Mouse (Mus musculus): ENCODE results near the gene Mapk1. TPM values are rescaled to one million over a fixed set of nuclear protein-coding genes. Genes with fewer than 3 reads are reported as not detected.

The Mapk1 gene
- polyA plus RNA-seq, 1 experiment from 2014 or later, result 131 TPM

DNA sequence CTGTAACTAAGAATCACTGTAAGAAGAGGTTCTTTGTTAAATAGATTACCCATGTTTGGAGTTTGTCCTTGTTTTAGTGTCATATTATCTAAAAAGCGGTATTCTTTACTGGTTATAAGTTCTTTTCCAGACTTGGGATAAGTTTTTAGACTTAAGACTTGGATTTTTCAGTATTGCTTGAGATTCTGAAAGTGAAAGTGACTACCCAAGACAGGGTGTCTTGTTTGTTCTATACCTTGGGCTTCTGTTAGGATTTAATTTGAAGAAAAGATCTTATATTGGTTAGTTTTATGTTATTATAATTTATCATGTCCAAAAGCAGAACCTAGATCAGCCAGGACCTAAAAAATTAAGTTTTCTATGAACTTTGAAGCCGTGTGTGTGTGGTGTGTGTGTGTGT lies 50.6 kb downstream of the Mapk1 start:
- H3K9me3 ChIP-seq (replicated peaks; ENCODE audit: control insufficient read depth, low read length), result no peaks in the 10 kb centered on the region
- WGBS, result 96% methylated on average over 2 of the region's 2 CpGs
- no peak for ATAC-seq (replicated peaks; ENCODE audit: extremely low read depth, insufficient read depth, low FRiP score)
- no peaks in the 10 kb centered on the region for H3K4me1 ChIP-seq (ENCODE audit: control insufficient read depth, insufficient read depth, low read length)
- H3K27me3 ChIP-seq (ENCODE audit: control insufficient read depth, insufficient read depth, low read length), result no peaks in the 10 kb centered on the region
- H3K4me2 ChIP-seq (ENCODE audit: low read depth, low read length), result no peak overlapping the region
- H3K4me3 ChIP-seq (ENCODE audit: low read length), result no peak overlapping the region
- peaks cover 42% of the 10 kb centered on the region for H3K36me3 ChIP-seq (ENCODE audit: control insufficient read depth, insufficient read depth)
- no peak overlapping the region for H3K9ac ChIP-seq (ENCODE audit: low read length)
- H3K27ac ChIP-seq (ENCODE audit: low read length), result no peak overlapping the region

DNA sequence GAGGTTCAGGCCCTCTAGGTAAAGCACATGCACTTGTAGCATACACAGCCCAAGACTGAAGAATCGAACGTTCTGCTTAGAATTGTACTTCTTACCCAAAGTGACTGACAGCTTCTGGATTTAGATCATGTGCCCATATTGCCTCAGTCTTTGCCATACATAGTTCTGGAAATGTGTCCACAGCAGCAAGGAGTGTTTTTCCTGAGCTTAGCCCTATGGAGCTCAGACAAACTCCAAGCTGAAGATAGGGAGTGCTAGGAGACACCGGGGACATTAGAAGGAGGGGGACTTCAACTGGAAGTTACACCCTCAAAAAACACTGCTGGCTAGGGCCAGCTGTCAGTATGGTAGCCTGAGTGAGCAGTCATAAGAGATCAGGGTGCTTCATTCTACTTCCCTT lies 57.5 kb downstream of the Mapk1 start:
- no peaks in the 10 kb centered on the region for H3K27me3 ChIP-seq (ENCODE audit: control insufficient read depth, insufficient read depth, low read length)

DNA sequence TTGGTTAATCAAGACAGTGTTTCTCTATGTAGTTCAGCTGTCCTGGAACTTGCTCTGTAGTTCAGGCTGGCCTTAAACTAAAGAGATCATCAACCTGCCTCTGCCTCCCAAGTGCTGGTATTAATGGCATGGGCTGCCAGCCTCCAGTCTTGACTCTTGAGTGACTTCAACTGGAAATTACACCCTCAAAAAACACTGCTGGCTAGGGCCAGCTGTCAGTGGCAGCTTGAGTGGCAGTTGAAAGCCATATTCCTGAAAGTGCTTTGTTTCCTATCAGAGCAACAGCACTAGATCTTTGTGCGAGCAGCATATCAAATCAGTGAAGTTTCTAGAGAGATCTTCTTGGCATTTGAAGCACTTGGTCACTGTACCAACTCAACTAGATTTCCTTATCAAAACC lies 58.2 kb downstream of the Mapk1 start:
- Histone ChIP-seq H3K9me3 (replicated peaks; ENCODE audit: control insufficient read depth, low read length) (no peaks in the 10 kb centered on the region), H3K4me1 (ENCODE audit: control insufficient read depth, insufficient read depth, low read length) (no peaks in the 10 kb centered on the region), H3K9ac (ENCODE audit: low read length) (no peak overlapping the region), H3K27ac (ENCODE audit: low read length) (no peak overlapping the region), H3K4me2 (ENCODE audit: low read depth, low read length) (no peak overlapping the region), H3K27me3 (ENCODE audit: control insufficient read depth, insufficient read depth, low read length) (no peaks in the 10 kb centered on the region), H3K36me3 (ENCODE audit: control insufficient read depth, insufficient read depth) (peaks cover 51% of the 10 kb centered on the region), H3K4me3 (ENCODE audit: low read length) (no peak overlapping the region)
- no peak for ATAC-seq (replicated peaks; ENCODE audit: extremely low read depth, insufficient read depth, low FRiP score)
- 80% methylated on average over 1 of the region's 1 CpGs for WGBS

More for the DNA sequence above, 57.5 kb downstream of the Mapk1 start:
- Histone ChIP-seq H3K27ac (ENCODE audit: low read length) (no peak overlapping the region), H3K36me3 (ENCODE audit: control insufficient read depth, insufficient read depth) (peaks cover 57% of the 10 kb centered on the region), H3K4me1 (ENCODE audit: control insufficient read depth, insufficient read depth, low read length) (no peaks in the 10 kb centered on the region), H3K4me2 (ENCODE audit: low read depth, low read length) (no peak overlapping the region), H3K9ac (ENCODE audit: low read length) (no peak overlapping the region), H3K9me3 (replicated peaks; ENCODE audit: control insufficient read depth, low read length) (no peaks in the 10 kb centered on the region), H3K4me3 (ENCODE audit: low read length) (no peak overlapping the region)
- WGBS, result 95% methylated on average over 3 of the region's 3 CpGs
- no peak for ATAC-seq (replicated peaks; ENCODE audit: extremely low read depth, insufficient read depth, low FRiP score)

GRCm38 (mm10) chr16:17044320-17044719 lies 61.1 kb downstream of the Mapk1 start:
- H3K4me3 ChIP-seq (ENCODE audit: low read length), result no peak overlapping the region
- H3K4me1 ChIP-seq (ENCODE audit: control insufficient read depth, insufficient read depth, low read length), result no peaks in the 10 kb centered on the region
- no peak overlapping the region for H3K27ac ChIP-seq (ENCODE audit: low read length)
- no peaks in the 10 kb centered on the region for H3K9me3 ChIP-seq (replicated peaks; ENCODE audit: control insufficient read depth, low read length)
- no peak overlapping the region for H3K9ac ChIP-seq (ENCODE audit: low read length)
- H3K36me3 ChIP-seq (ENCODE audit: control insufficient read depth, insufficient read depth), result peaks cover 54% of the 10 kb centered on the region
- H3K27me3 ChIP-seq (ENCODE audit: control insufficient read depth, insufficient read depth, low read length), result no peaks in the 10 kb centered on the region
- H3K4me2 ChIP-seq (ENCODE audit: low read depth, low read length), result no peak overlapping the region
- 83% methylated on average over 3 of the region's 3 CpGs for WGBS
- ATAC-seq (replicated peaks; ENCODE audit: extremely low read depth, insufficient read depth, low FRiP score), result no peak

DNA sequence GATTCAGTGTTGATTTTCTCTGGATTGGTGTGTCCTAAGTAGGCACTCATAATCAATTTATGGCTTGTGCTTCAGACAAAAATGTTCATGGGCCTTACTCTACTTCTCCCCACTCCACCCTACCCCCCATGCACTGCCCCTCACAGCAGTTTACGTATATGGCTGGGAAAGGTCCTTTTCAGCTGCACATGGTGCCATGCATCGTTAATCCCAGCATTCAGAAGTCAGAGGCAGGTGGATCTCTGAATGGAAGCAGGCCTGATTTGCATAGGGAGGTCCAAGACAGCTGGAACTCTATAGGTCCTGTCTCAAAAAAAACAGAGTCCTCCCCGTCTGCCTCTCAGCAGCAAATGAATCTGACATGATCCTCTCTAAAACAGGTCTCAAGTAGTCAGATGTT lies 62.1 kb downstream of the Mapk1 start:
- no peak for ATAC-seq (replicated peaks; ENCODE audit: extremely low read depth, insufficient read depth, low FRiP score)
- no peaks in the 10 kb centered on the region for H3K27me3 ChIP-seq (ENCODE audit: control insufficient read depth, insufficient read depth, low read length)
- 81% methylated on average over 3 of the region's 3 CpGs for WGBS
- no peak overlapping the region for H3K27ac ChIP-seq (ENCODE audit: low read length)
- H3K4me3 ChIP-seq (ENCODE audit: low read length), result no peak overlapping the region
- H3K4me1 ChIP-seq (ENCODE audit: control insufficient read depth, insufficient read depth, low read length), result no peaks in the 10 kb centered on the region
- H3K9ac ChIP-seq (ENCODE audit: low read length), result no peak overlapping the region
- peaks cover 51% of the 10 kb centered on the region for H3K36me3 ChIP-seq (ENCODE audit: control insufficient read depth, insufficient read depth)
- H3K9me3 ChIP-seq (replicated peaks; ENCODE audit: control insufficient read depth, low read length), result no peaks in the 10 kb centered on the region
- no peak overlapping the region for H3K4me2 ChIP-seq (ENCODE audit: low read depth, low read length)

DNA sequence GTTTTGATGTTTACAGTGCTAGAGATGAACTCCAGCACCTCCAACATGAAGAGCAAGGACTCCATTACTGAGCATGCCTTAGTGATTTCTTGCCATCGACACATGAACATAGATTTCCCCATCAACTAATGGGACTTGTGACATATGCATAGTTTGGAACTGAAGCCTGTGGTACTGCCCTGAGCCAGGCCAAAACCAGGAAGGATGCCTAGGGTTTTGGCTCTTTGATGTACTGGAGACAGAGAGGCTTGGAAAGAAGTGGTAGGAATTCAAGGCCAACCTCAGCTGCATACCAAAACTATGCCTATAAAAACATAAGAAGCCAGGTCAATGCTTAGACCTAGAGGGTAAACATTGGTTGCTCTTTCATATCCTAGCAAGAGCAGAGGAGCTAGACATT lies 66.7 kb downstream of the Mapk1 start:
- ATAC-seq (replicated peaks; ENCODE audit: extremely low read depth, insufficient read depth, low FRiP score), result no peak
- no peak overlapping the region for H3K4me2 ChIP-seq (ENCODE audit: low read depth, low read length)
- H3K36me3 ChIP-seq (ENCODE audit: control insufficient read depth, insufficient read depth), result peaks cover 23% of the 10 kb centered on the region
- no peaks in the 10 kb centered on the region for H3K9me3 ChIP-seq (replicated peaks; ENCODE audit: control insufficient read depth, low read length)
- H3K9ac ChIP-seq (ENCODE audit: low read length), result no peak overlapping the region
- WGBS, result 95% methylated on average over 1 of the region's 1 CpGs
- H3K27me3 ChIP-seq (ENCODE audit: control insufficient read depth, insufficient read depth, low read length), result no peaks in the 10 kb centered on the region
- H3K4me3 ChIP-seq (ENCODE audit: low read length), result no peak overlapping the region
- no peak overlapping the region for H3K27ac ChIP-seq (ENCODE audit: low read length)
- H3K4me1 ChIP-seq (ENCODE audit: control insufficient read depth, insufficient read depth, low read length), result 0 out of 2 replicates have a peak, but pooled peaks cover 2% of the 10 kb centered on the region

GRCm38 (mm10) chr16:17052087-17052486 lies 68.9 kb downstream of the Mapk1 start:
- ATAC-seq (replicated peaks; ENCODE audit: extremely low read depth, insufficient read depth, low FRiP score), result no peak
- Histone ChIP-seq H3K4me1 (ENCODE audit: control insufficient read depth, insufficient read depth, low read length) (0 out of 2 replicates have a peak, but pooled peaks cover 2% of the 10 kb centered on the region), H3K9me3 (replicated peaks; ENCODE audit: control insufficient read depth, low read length) (no peaks in the 10 kb centered on the region), H3K27me3 (ENCODE audit: control insufficient read depth, insufficient read depth, low read length) (no peaks in the 10 kb centered on the region), H3K4me3 (ENCODE audit: low read length) (no peak overlapping the region), H3K4me2 (ENCODE audit: low read depth, low read length) (no peak overlapping the region), H3K27ac (ENCODE audit: low read length) (no peak overlapping the region), H3K9ac (ENCODE audit: low read length) (no peak overlapping the region), H3K36me3 (ENCODE audit: control insufficient read depth, insufficient read depth) (peaks cover 23% of the 10 kb centered on the region)
- WGBS, result 71% methylated on average over 7 of the region's 7 CpGs

DNA sequence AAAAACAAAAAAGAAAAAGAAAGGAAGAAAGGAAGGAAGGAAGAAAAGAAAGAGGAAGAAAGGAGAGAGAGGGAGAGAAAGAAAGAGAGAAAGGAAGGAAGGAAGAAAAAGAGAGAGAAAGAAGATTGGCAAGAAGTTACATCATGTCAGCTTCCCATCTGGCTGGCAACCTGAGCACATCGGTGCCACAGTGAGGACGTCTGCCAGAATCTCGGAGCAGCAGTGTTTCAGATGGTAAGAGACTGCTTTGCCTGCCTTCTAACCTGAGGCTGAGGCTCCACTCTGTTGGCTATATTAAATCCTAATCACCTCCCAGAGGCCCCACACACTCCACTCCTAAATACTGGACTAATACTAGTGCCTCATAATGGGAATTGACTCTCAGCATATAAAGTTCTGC lies 70.7 kb downstream of the Mapk1 start:
- H3K27me3 ChIP-seq (ENCODE audit: control insufficient read depth, insufficient read depth, low read length), result no peaks in the 10 kb centered on the region
- no peak for ATAC-seq (replicated peaks; ENCODE audit: extremely low read depth, insufficient read depth, low FRiP score)
- H3K27ac ChIP-seq (ENCODE audit: low read length), result no peak overlapping the region
- 66% methylated on average over 3 of the region's 3 CpGs for WGBS
- peaks cover 8% of the 10 kb centered on the region for H3K36me3 ChIP-seq (ENCODE audit: control insufficient read depth, insufficient read depth)
- H3K4me3 ChIP-seq (ENCODE audit: low read length), result no peak overlapping the region
- no peak overlapping the region for H3K4me2 ChIP-seq (ENCODE audit: low read depth, low read length)
- H3K9ac ChIP-seq (ENCODE audit: low read length), result no peak overlapping the region
- no peaks in the 10 kb centered on the region for H3K9me3 ChIP-seq (replicated peaks; ENCODE audit: control insufficient read depth, low read length)
- H3K4me1 ChIP-seq (ENCODE audit: control insufficient read depth, insufficient read depth, low read length), result 0 out of 2 replicates have a peak, but pooled peaks cover 2% of the 10 kb centered on the region

GRCm38 (mm10) chr16:17055584-17055983 lies 72.4 kb downstream of the Mapk1 start:
- no peaks in the 10 kb centered on the region for H3K27me3 ChIP-seq (ENCODE audit: control insufficient read depth, insufficient read depth, low read length)
- no peak for ATAC-seq (replicated peaks; ENCODE audit: extremely low read depth, insufficient read depth, low FRiP score)
- no peaks in the 10 kb centered on the region for H3K36me3 ChIP-seq (ENCODE audit: control insufficient read depth, insufficient read depth)
- no peaks in the 10 kb centered on the region for H3K9me3 ChIP-seq (replicated peaks; ENCODE audit: control insufficient read depth, low read length)
- H3K27ac ChIP-seq (ENCODE audit: low read length), result no peak overlapping the region
- no peak overlapping the region for H3K4me2 ChIP-seq (ENCODE audit: low read depth, low read length)
- 82% methylated on average over 3 of the region's 3 CpGs for WGBS
- H3K9ac ChIP-seq (ENCODE audit: low read length), result no peak overlapping the region
- no peak overlapping the region for H3K4me3 ChIP-seq (ENCODE audit: low read length)
- 0 out of 2 replicates have a peak, but pooled peaks cover 2% of the 10 kb centered on the region for H3K4me1 ChIP-seq (ENCODE audit: control insufficient read depth, insufficient read depth, low read length)
